Mouse (Mus musculus): Measurements from ENCODE around the gene Rapgef6. TPM values are rescaled to one million over a fixed set of nuclear protein-coding genes. Genes with fewer than 3 reads are reported as not detected.
"Not testable (repeated sequence)": the region's sequence is repeated elsewhere in the genome, so short reads cannot be mapped to it uniquely, and the experiment has no call there.

The Rapgef6 gene
- polyA plus RNA-seq, 1 experiment from 2014 or later: 39.7 TPM

- Histone ChIP-seq H3K27ac (no peak overlapping the region), H3K9ac (no peak overlapping the region), H3K9me3 (no peaks in the 10 kb centered on the region), H3K4me3 (no peak overlapping the region), H3K4me2 (replicated peaks) (no peak overlapping the region), H3K36me3 (0 out of 2 replicates have a peak, but pooled peaks cover 2% of the 10 kb centered on the region), H3K4me1 (peaks cover 3% of the 10 kb centered on the region; the same call in 1 of the 2 replicates), H3K27me3 (no peaks in the 10 kb centered on the region)
- no peak for ATAC-seq (ENCODE audit: low FRiP score, low read depth)
- 70% methylated on average over 2 of the region's 2 CpGs for WGBS
Measured at GRCm38 (mm10) chr11:54594049-54594448, 71.4 kb downstream of the Rapgef6 start.

GRCm38 (mm10) chr11:54595053-54595452 lies 72.4 kb downstream of the Rapgef6 start:
- Histone ChIP-seq H3K27ac (no peak overlapping the region), H3K36me3 (no peaks in the 10 kb centered on the region), H3K9ac (no peak overlapping the region), H3K4me3 (no peak overlapping the region), H3K4me1 (peaks cover 3% of the 10 kb centered on the region; the same call in 1 of the 2 replicates), H3K4me2 (replicated peaks) (no peak overlapping the region), H3K9me3 (no peaks in the 10 kb centered on the region), H3K27me3 (no peaks in the 10 kb centered on the region)
- WGBS: 80% methylated on average over 4 of the region's 4 CpGs
- ATAC-seq (ENCODE audit: low FRiP score, low read depth): no peak

GRCm38 (mm10) chr11:54595905-54596555 lies 73.4 kb downstream of the Rapgef6 start:
- H3K9ac ChIP-seq: no peak overlapping the region
- no peak for ATAC-seq (ENCODE audit: low FRiP score, low read depth)
- peaks cover 3% of the 10 kb centered on the region; the same call in 1 of the 2 replicates for H3K4me1 ChIP-seq
- WGBS: 89% methylated on average over 8 of the region's 8 CpGs
- H3K9me3 ChIP-seq: no peaks in the 10 kb centered on the region
- H3K4me3 ChIP-seq: no peak overlapping the region
- H3K27me3 ChIP-seq: no peaks in the 10 kb centered on the region
- H3K4me2 ChIP-seq (replicated peaks): no peak overlapping the region
- H3K36me3 ChIP-seq: no peaks in the 10 kb centered on the region
- H3K27ac ChIP-seq: no peak overlapping the region

- H3K4me2 ChIP-seq (replicated peaks): no peak overlapping the region
- no peaks in the 10 kb centered on the region for H3K36me3 ChIP-seq
- WGBS: 77% methylated on average over 1 of the region's 1 CpGs
- no peak overlapping the region for H3K9ac ChIP-seq
- no peak overlapping the region for H3K27ac ChIP-seq
- H3K27me3 ChIP-seq: no peaks in the 10 kb centered on the region
- H3K4me1 ChIP-seq: no peaks in the 10 kb centered on the region
- H3K4me3 ChIP-seq: no peak overlapping the region
- ATAC-seq (ENCODE audit: low FRiP score, low read depth): no peak
- H3K9me3 ChIP-seq: no peaks in the 10 kb centered on the region
Measured at GRCm38 (mm10) chr11:54597902-54598447, 75.3 kb downstream of the Rapgef6 start.

GRCm38 (mm10) chr11:54601121-54601520 lies 78.5 kb downstream of the Rapgef6 start:
- H3K27ac ChIP-seq: no peak overlapping the region
- H3K9ac ChIP-seq: no peak overlapping the region
- H3K4me2 ChIP-seq (replicated peaks): no peak overlapping the region
- no peaks in the 10 kb centered on the region for H3K36me3 ChIP-seq
- 89% methylated on average over 2 of the region's 2 CpGs for WGBS
- H3K27me3 ChIP-seq: no peaks in the 10 kb centered on the region
- H3K9me3 ChIP-seq: no peaks in the 10 kb centered on the region
- H3K4me3 ChIP-seq: no peak overlapping the region
- H3K4me1 ChIP-seq: no peaks in the 10 kb centered on the region
- ATAC-seq (ENCODE audit: low FRiP score, low read depth): no peak

- not testable (repeated sequence) for H3K9me3 ChIP-seq; H3K27me3 ChIP-seq; H3K27ac ChIP-seq; H3K9ac ChIP-seq; H3K4me2 ChIP-seq (replicated peaks); H3K4me1 ChIP-seq; H3K36me3 ChIP-seq; H3K4me3 ChIP-seq; ATAC-seq (ENCODE audit: low FRiP score, low read depth)
- WGBS: 100% methylated on average over 1 of the region's 1 CpGs
Measured at GRCm38 (mm10) chr11:54602764-54603163, 80.1 kb downstream of the Rapgef6 start.

GRCm38 (mm10) chr11:54604415-54604814 lies 81.8 kb downstream of the Rapgef6 start:
- no peak overlapping the region for H3K27ac ChIP-seq

GRCm38 (mm10) chr11:54613628-54614027 lies 91.0 kb downstream of the Rapgef6 start:
- Histone ChIP-seq H3K36me3 (no peaks in the 10 kb centered on the region), H3K9me3 (no peaks in the 10 kb centered on the region), H3K4me2 (replicated peaks) (no peak overlapping the region), H3K4me3 (no peak overlapping the region), H3K4me1 (0 out of 2 replicates have a peak, but pooled peaks cover 3% of the 10 kb centered on the region), H3K27me3 (no peaks in the 10 kb centered on the region), H3K9ac (no peak overlapping the region), H3K27ac (no peak overlapping the region)
- no peak for ATAC-seq (ENCODE audit: low FRiP score, low read depth)

More at GRCm38 (mm10) chr11:54604415-54604814, 81.8 kb downstream of the Rapgef6 start:
- H3K4me2 ChIP-seq (replicated peaks): no peak overlapping the region
- ATAC-seq (ENCODE audit: low FRiP score, low read depth): no peak
- no peak overlapping the region for H3K9ac ChIP-seq
- H3K27me3 ChIP-seq: no peaks in the 10 kb centered on the region
- H3K9me3 ChIP-seq: no peaks in the 10 kb centered on the region
- no peak overlapping the region for H3K4me3 ChIP-seq
- no peaks in the 10 kb centered on the region for H3K36me3 ChIP-seq
- 73% methylated on average over 3 of the region's 3 CpGs for WGBS
- no peaks in the 10 kb centered on the region for H3K4me1 ChIP-seq

GRCm38 (mm10) chr11:54614560-54614959 lies 91.9 kb downstream of the Rapgef6 start:
- Histone ChIP-seq H3K36me3 (no peaks in the 10 kb centered on the region), H3K4me2 (replicated peaks) (no peak overlapping the region), H3K9me3 (no peaks in the 10 kb centered on the region), H3K27ac (no peak overlapping the region), H3K4me1 (0 out of 2 replicates have a peak, but pooled peaks cover 6% of the 10 kb centered on the region), H3K4me3 (no peak overlapping the region), H3K27me3 (no peaks in the 10 kb centered on the region), H3K9ac (no peak overlapping the region)
- WGBS: 91% methylated on average over 1 of the region's 1 CpGs
- no peak for ATAC-seq (ENCODE audit: low FRiP score, low read depth)

- Histone ChIP-seq H3K9me3 (no peaks in the 10 kb centered on the region), H3K27ac (no peak overlapping the region), H3K4me1 (0 out of 2 replicates have a peak, but pooled peaks cover 6% of the 10 kb centered on the region), H3K4me2 (replicated peaks) (no peak overlapping the region), H3K36me3 (peaks cover 3% of the 10 kb centered on the region; the same call in 1 of the 2 replicates), H3K4me3 (no peak overlapping the region), H3K27me3 (no peaks in the 10 kb centered on the region), H3K9ac (no peak overlapping the region)
- WGBS: 47% methylated on average over 2 of the region's 2 CpGs
- no peak for ATAC-seq (ENCODE audit: low FRiP score, low read depth)
Measured at GRCm38 (mm10) chr11:54618841-54619240, 96.2 kb downstream of the Rapgef6 start.

GRCm38 (mm10) chr11:54621725-54622124 lies 99.1 kb downstream of the Rapgef6 start:
- H3K36me3 ChIP-seq: peaks cover 3% of the 10 kb centered on the region; the same call in 1 of the 2 replicates
- 0 out of 2 replicates have a peak, but pooled peaks cover 6% of the 10 kb centered on the region for H3K4me1 ChIP-seq
- no peak for ATAC-seq (ENCODE audit: low FRiP score, low read depth)
- H3K9me3 ChIP-seq: no peaks in the 10 kb centered on the region
- H3K4me3 ChIP-seq: no peak overlapping the region
- no peaks in the 10 kb centered on the region for H3K27me3 ChIP-seq
- H3K27ac ChIP-seq: no peak overlapping the region
- H3K4me2 ChIP-seq (replicated peaks): no peak overlapping the region
- no peak overlapping the region for H3K9ac ChIP-seq
- WGBS: 95% methylated on average over 2 of the region's 2 CpGs

GRCm38 (mm10) chr11:54626905-54627304 lies 104.3 kb downstream of the Rapgef6 start:
- no peaks in the 10 kb centered on the region for H3K4me1 ChIP-seq
- no peak overlapping the region for H3K27ac ChIP-seq
- WGBS: 86% methylated on average over 1 of the region's 1 CpGs
- ATAC-seq (ENCODE audit: low FRiP score, low read depth): no peak
- H3K27me3 ChIP-seq: no peaks in the 10 kb centered on the region
- H3K36me3 ChIP-seq: peaks cover 4% of the 10 kb centered on the region; the same call in 1 of the 2 replicates
- H3K9me3 ChIP-seq: no peaks in the 10 kb centered on the region
- no peak overlapping the region for H3K9ac ChIP-seq
- no peak overlapping the region for H3K4me3 ChIP-seq
- no peak overlapping the region for H3K4me2 ChIP-seq (replicated peaks)
